Mouse (Mus musculus) testis, adult 2 months (tissue): ENCODE measurements around the gene Brwd3. TPM values are rescaled to one million over a fixed set of nuclear protein-coding genes. Genes with fewer than 3 reads are reported as not detected.
A peak's percentile ranks its signal among the peaks of the same experiment; 100 is the strongest.

Experiments used
- H3K27ac ChIP-seq: fragments of 200-500 bp; 2 replicates; pipeline ENCODE4 v1.5.1; 2012; ENCODE audit warnings: low read depth, low read length; ENCODE audit not compliant: control insufficient read depth, insufficient read depth
- H3K27me3 ChIP-seq: fragments of 200-500 bp; 2 replicates; pipeline ENCODE4 v1.6.1; 2012; ENCODE audit warnings: mild to moderate bottlenecking, low read length, moderate library complexity; ENCODE audit not compliant: control insufficient read depth, insufficient read depth
- H3K36me3 ChIP-seq: fragments of 200-500 bp; 2 replicates; pipeline ENCODE4 v1.6.1; 2012; ENCODE audit warnings: mild to moderate bottlenecking, low read length; ENCODE audit not compliant: control insufficient read depth, insufficient read depth
- H3K4me1 ChIP-seq: fragments of 200-500 bp; 2 replicates; pipeline ENCODE4 v1.6.1; 2012; ENCODE audit warnings: low read length; ENCODE audit not compliant: control insufficient read depth, insufficient read depth
- H3K4me3 ChIP-seq: fragments of 200-500 bp; 2 replicates; pipeline ENCODE4 v1.5.1; 2012; ENCODE audit warnings: low read depth, mild to moderate bottlenecking, low read length, moderate library complexity, mixed read lengths; ENCODE audit not compliant: control insufficient read depth
- CTCF ChIP-seq: fragments of 200-500 bp; IDR thresholded peaks from 2 replicates; pipeline ENCODE4 v1.5.1; 2012; ENCODE audit warnings: low read depth, mild to moderate bottlenecking, inconsistent platforms, low read length, moderate library complexity; ENCODE audit not compliant: control insufficient read depth, insufficient read depth, insufficient replicate concordance
- POLR2A ChIP-seq: fragments of 200-500 bp; IDR thresholded peaks from 2 replicates; pipeline ENCODE4 v1.6.1; 2012; ENCODE audit warnings: low read depth, mild to moderate bottlenecking, inconsistent platforms, low read length, moderate library complexity; ENCODE audit not compliant: control insufficient read depth
- polyA plus RNA-seq: library from polyadenylated mRNA; depleted of rRNA; stranded (reverse); fragments of >200 nt; gene quantifications from 2 replicates; pipeline ENCODE4 v1.2.3, GENCODE M21; 2012; rRNA removed

The Brwd3 gene
- 1.1 and 1.4 TPM in 2 replicates for polyA plus RNA-seq

GRCm38 (mm10) chrX:108834090-108834774 lies at the start of gene Brwd3:
Gene Brwd3 (minus strand): TSS chrX:108834372.
- Histone ChIP-seq H3K4me3 (peak within 1 kb of the TSS; percentile 90), H3K27me3 (no peaks in the 10 kb centered on the region), H3K27ac (peak within 1 kb of the TSS; percentile 65), H3K4me1 (no peaks in the 10 kb centered on the region), H3K36me3 (no peaks in the 10 kb centered on the region)
- TF ChIP-seq POLR2A (peak; percentile 30; the same call in 1 of the 2 replicates), CTCF (no peak)

GRCm38 (mm10) chrX:108862632-108863031 lies 28.5 kb upstream of the Brwd3 start:
- TF ChIP-seq CTCF (no peak), POLR2A (no peak)
- Histone ChIP-seq H3K27me3 (no peaks in the 10 kb centered on the region), H3K4me1 (no peaks in the 10 kb centered on the region), H3K27ac (no peak overlapping the region), H3K36me3 (no peaks in the 10 kb centered on the region), H3K4me3 (no peak overlapping the region)

GRCm38 (mm10) chrX:108842705-108843104 lies 8.5 kb upstream of the Brwd3 start:
- TF ChIP-seq POLR2A (no peak), CTCF (no peak)
- H3K27ac ChIP-seq, result no peak overlapping the region
- H3K4me1 ChIP-seq, result no peaks in the 10 kb centered on the region
- H3K4me3 ChIP-seq, result no peak overlapping the region
- no peaks in the 10 kb centered on the region for H3K27me3 ChIP-seq
- no peaks in the 10 kb centered on the region for H3K36me3 ChIP-seq

- no peak overlapping the region for H3K4me3 ChIP-seq
Measured at GRCm38 (mm10) chrX:108836416-108836815, 2.2 kb upstream of the Brwd3 start.

GRCm38 (mm10) chrX:108835233-108835632 lies 1.1 kb upstream of the Brwd3 start:
- Histone ChIP-seq H3K4me1 (no peaks in the 10 kb centered on the region), H3K4me3 (no peak overlapping the region; the same call in 1 of the 2 replicates), H3K27ac (no peak overlapping the region), H3K27me3 (no peaks in the 10 kb centered on the region), H3K36me3 (no peaks in the 10 kb centered on the region)
- TF ChIP-seq POLR2A, result no peak
- TF ChIP-seq CTCF, result no peak

More at GRCm38 (mm10) chrX:108836416-108836815, 2.2 kb upstream of the Brwd3 start:
- TF ChIP-seq POLR2A (no peak), CTCF (no peak)
- Histone ChIP-seq H3K27ac (no peak overlapping the region), H3K36me3 (no peaks in the 10 kb centered on the region), H3K4me1 (no peaks in the 10 kb centered on the region), H3K27me3 (no peaks in the 10 kb centered on the region)

- Histone ChIP-seq H3K4me1 (no peaks in the 10 kb centered on the region), H3K4me3 (peak overlapping the region; percentile 90), H3K27ac (peak overlapping the region; percentile 10), H3K36me3 (no peaks in the 10 kb centered on the region), H3K27me3 (no peaks in the 10 kb centered on the region)
- TF ChIP-seq POLR2A (no peak), CTCF (no peak)
Measured at GRCm38 (mm10) chrX:108833381-108834020, 671 bp downstream of the Brwd3 start.

GRCm38 (mm10) chrX:108832674-108833189 lies 1.4 kb downstream of the Brwd3 start:
- Histone ChIP-seq H3K4me1 (no peaks in the 10 kb centered on the region), H3K4me3 (peak overlapping the region; percentile 90), H3K27ac (peak overlapping the region; percentile 59), H3K27me3 (no peaks in the 10 kb centered on the region), H3K36me3 (no peaks in the 10 kb centered on the region)
- TF ChIP-seq POLR2A (no peak), CTCF (no peak)
